Mouse (Mus musculus) midbrain, embryonic 14.5 days (tissue): ENCODE data around the gene Lypd4. TPM values are rescaled to one million over a fixed set of nuclear protein-coding genes. Genes with fewer than 3 reads are reported as not detected.

ENCODE experiments used
- ATAC-seq: fragments of 200-750 bp; cut with Nextera tagmentation; 2 replicates; pipeline ENCODE4 v1.8.0; 2017; ENCODE audit warnings: moderate number of reproducible peaks, moderate library complexity; ENCODE audit not compliant: low FRiP score, low TSS enrichment
- DNase-seq: peaks from one replicate; pipeline ENCODE4 v3.0.0-alpha.2; 2015
- H3K27ac ChIP-seq: fragments of 300-500 bp; sonication (generic); replicated peaks from 2 replicates; pipeline ENCODE4 v1.5.1; 2014; ENCODE audit warnings: mild to moderate bottlenecking, low read depth, low read length, moderate library complexity
- H3K27me3 ChIP-seq: fragments of 300-500 bp; sonication (generic); 2 replicates; pipeline ENCODE4 v1.6.1; 2014; ENCODE audit warnings: low read length, control low read depth, mixed read lengths; ENCODE audit not compliant: control insufficient read depth, insufficient read depth
- H3K36me3 ChIP-seq: fragments of 300-500 bp; sonication (generic); 2 replicates; pipeline ENCODE4 v1.6.1; 2014; ENCODE audit warnings: low read length, control low read depth; ENCODE audit not compliant: control insufficient read depth, insufficient read depth
- H3K4me1 ChIP-seq: fragments of 300-500 bp; sonication (generic); 2 replicates; pipeline ENCODE4 v1.6.1; 2014; ENCODE audit warnings: mild to moderate bottlenecking, antibody characterized with exemption, low read length, control low read depth; ENCODE audit not compliant: control insufficient read depth, insufficient read depth
- H3K4me2 ChIP-seq: fragments of 300-500 bp; sonication (generic); 2 replicates; pipeline ENCODE4 v1.6.1; 2014; ENCODE audit warnings: mild to moderate bottlenecking, low read length, moderate library complexity
- H3K4me3 ChIP-seq: fragments of 300-500 bp; sonication (generic); replicated peaks from 2 replicates; pipeline ENCODE4 v1.5.1; 2014; ENCODE audit warnings: low read depth, low read length
- H3K9ac ChIP-seq: fragments of 300-500 bp; sonication (generic); replicated peaks from 2 replicates; pipeline ENCODE4 v1.6.1; 2014; ENCODE audit warnings: mild to moderate bottlenecking, low read length, moderate library complexity
- H3K9me3 ChIP-seq: fragments of 300-500 bp; sonication (generic); 2 replicates; pipeline ENCODE4 v1.6.1; 2016; ENCODE audit warnings: low read length, control low read depth, mixed read lengths; ENCODE audit not compliant: control insufficient read depth
- WGBS: fragments of 180-500 bp; shearing (Covaris S2); extraction: QIAGEN DNeasy Blood & Tissue Kit; methylation state at CpG from one replicate; pipeline ENCODE4 v1.1.7; 2014; 5-methylcytosine and 5-hydroxymethylcytosine counted together
- polyA plus RNA-seq: library from polyadenylated mRNA; unstranded; fragments of >200 nt; fragmentation: Nextera tagmentation; extraction: Ambion mirVana; gene quantifications from 2 replicates; pipeline ENCODE4 v1.2.1, GENCODE M21; 2014

Gene Lypd4
- polyA plus RNA-seq, 1 experiment from 2014 or later: not detected

GRCm38 (mm10) chr7:24891241-24892124, 21.7 kb upstream of the Lypd4 start:
- ATAC-seq (no peak), DNase-seq (no peak)
- no peaks in the 10 kb centered on the region for H3K9me3 ChIP-seq
- H3K4me2 ChIP-seq: no peak overlapping the region
- no peak overlapping the region for H3K27ac ChIP-seq
- H3K4me3 ChIP-seq: no peak overlapping the region
- no peak overlapping the region for H3K9ac ChIP-seq
- H3K36me3 ChIP-seq: peaks cover 42% of the 10 kb centered on the region
- WGBS: 62% methylated on average over 3 of the region's 3 CpGs
- H3K4me1 ChIP-seq: 0 out of 2 replicates have a peak, but pooled peaks cover under 1% of the 10 kb centered on the region
- no peaks in the 10 kb centered on the region for H3K27me3 ChIP-seq

GRCm38 (mm10) chr7:24890281-24891216, 20.8 kb upstream of the Lypd4 start:
- peaks cover 10% of the 10 kb centered on the region for H3K4me1 ChIP-seq
- H3K27ac ChIP-seq: no peak overlapping the region
- H3K4me3 ChIP-seq: no peak overlapping the region
- peaks cover 49% of the 10 kb centered on the region for H3K36me3 ChIP-seq
- no peak overlapping the region for H3K4me2 ChIP-seq
- H3K27me3 ChIP-seq: no peaks in the 10 kb centered on the region
- ATAC-seq (peak; percentile 50; the same call in 1 of the 2 replicates), DNase-seq (peak; percentile 94)
- no peaks in the 10 kb centered on the region for H3K9me3 ChIP-seq
- WGBS: 33% methylated on average over 10 of the region's 10 CpGs
- H3K9ac ChIP-seq: no peak overlapping the region

GRCm38 (mm10) chr7:24889431-24890220, 19.9 kb upstream of the Lypd4 start:
- Histone ChIP-seq H3K4me3 (no peak overlapping the region), H3K9ac (no peak overlapping the region), H3K27me3 (no peaks in the 10 kb centered on the region), H3K4me2 (no peak overlapping the region), H3K9me3 (no peaks in the 10 kb centered on the region), H3K36me3 (peaks cover 49% of the 10 kb centered on the region), H3K4me1 (peaks cover 13% of the 10 kb centered on the region), H3K27ac (no peak overlapping the region)
- WGBS: 85% methylated on average over 6 of the region's 6 CpGs
- DNase-seq: no peak
- no peak for ATAC-seq

- Histone ChIP-seq H3K4me2 (no peak overlapping the region), H3K9ac (no peak overlapping the region; the same call in 1 of the 2 replicates), H3K9me3 (no peaks in the 10 kb centered on the region), H3K4me1 (peaks cover 13% of the 10 kb centered on the region), H3K4me3 (no peak overlapping the region), H3K27me3 (no peaks in the 10 kb centered on the region), H3K36me3 (peaks cover 49% of the 10 kb centered on the region), H3K27ac (no peak overlapping the region)
- WGBS: 81% methylated on average over 4 of the region's 4 CpGs
- ATAC-seq (no peak), DNase-seq (no peak)
Observed at GRCm38 (mm10) chr7:24887096-24887495, 17.4 kb upstream of the Lypd4 start.

GRCm38 (mm10) chr7:24886308-24886633, 16.5 kb upstream of the Lypd4 start:
- Histone ChIP-seq H3K27ac (no peak overlapping the region), H3K9ac (peak overlapping the region; percentile 99; the same call in 1 of the 2 replicates), H3K4me3 (peak overlapping the region; percentile 98; the same call in 1 of the 2 replicates), H3K9me3 (no peaks in the 10 kb centered on the region), H3K4me2 (peak overlapping the region; percentile 83), H3K27me3 (no peaks in the 10 kb centered on the region), H3K4me1 (peaks cover 13% of the 10 kb centered on the region), H3K36me3 (peaks cover 49% of the 10 kb centered on the region)
- ATAC-seq (no peak), DNase-seq (no peak)
- WGBS: 73% methylated on average over 4 of the region's 4 CpGs

GRCm38 (mm10) chr7:24885468-24886307, 15.9 kb upstream of the Lypd4 start:
- DNase-seq (no peak), ATAC-seq (no peak)
- peaks cover 46% of the 10 kb centered on the region for H3K36me3 ChIP-seq
- peak overlapping the region; percentile 99 for H3K9ac ChIP-seq
- peak overlapping the region; percentile 83 for H3K4me2 ChIP-seq
- no peaks in the 10 kb centered on the region for H3K27me3 ChIP-seq
- WGBS: 47% methylated on average over 12 of the region's 12 CpGs
- H3K4me1 ChIP-seq: peaks cover 13% of the 10 kb centered on the region
- H3K9me3 ChIP-seq: no peaks in the 10 kb centered on the region
- no peak overlapping the region for H3K27ac ChIP-seq
- peak overlapping the region; percentile 98 for H3K4me3 ChIP-seq

GRCm38 (mm10) chr7:24884693-24885291, 15.1 kb upstream of the Lypd4 start:
- no peaks in the 10 kb centered on the region for H3K27me3 ChIP-seq
- H3K9me3 ChIP-seq: no peaks in the 10 kb centered on the region
- peak overlapping the region; percentile 99 for H3K9ac ChIP-seq
- WGBS: under 1% methylated on average over 47 of the region's 47 CpGs
- H3K27ac ChIP-seq: peak overlapping the region; percentile 88
- H3K4me2 ChIP-seq: peak overlapping the region; percentile 83
- H3K4me3 ChIP-seq: peak overlapping the region; percentile 98
- ATAC-seq: peak; percentile 1; the same call in 1 of the 2 replicates
- H3K4me1 ChIP-seq: peaks cover 13% of the 10 kb centered on the region
- peaks cover 39% of the 10 kb centered on the region for H3K36me3 ChIP-seq
- DNase-seq: no peak
